Mouse (Mus musculus) layer of hippocampus, adult 2 months (tissue): Measurements from ENCODE around the gene Wwc1. TPM values are rescaled to one million over a fixed set of nuclear protein-coding genes. Genes with fewer than 3 reads are reported as not detected.

ENCODE experiments used
- DNase-seq, 2 experiments: peaks; one replicate each; pipeline ENCODE4 v3.0.0; 2022; ENCODE audit warnings: low spot score in 2 of 2
- H3K27ac ChIP-seq: fragments of 200-600 bp; 2 replicates; pipeline ENCODE4 v1.8.1; 2022
- H3K4me3 ChIP-seq: fragments of 200-600 bp; 2 replicates; pipeline ENCODE4 v1.8.1; 2022; ENCODE audit warnings: mild to moderate bottlenecking
- CTCF ChIP-seq: fragments of 200-600 bp; conservative IDR thresholded peaks from 2 replicates; pipeline ENCODE4 v1.8.1; 2022; ENCODE audit warnings: antibody characterized with exemption, mild to moderate bottlenecking, moderate library complexity
- long read RNA-seq, 2 experiments: library from polyadenylated mRNA; stranded (forward); transcript quantifications; one replicate each; pipeline ENCODE4 v2.0.0; 2021; ENCODE audit warnings: borderline mapping rate in 2 of 2
- total RNA-seq, 2 experiments: library from RNA; stranded (reverse); gene quantifications; 2 replicates each; pipeline ENCODE4 v1.2.3; 2021

Gene Wwc1
- total RNA-seq: 100 to 1,000 TPM in 1 of 2 experiments, 10 to 100 TPM in 1; 99.6 to 107 TPM
- long read RNA-seq, experiment 1, full-length matches to known transcripts: 80 of 105 reads
- long read RNA-seq, experiment 1, partial matches to known transcripts: 14 of 105 reads
- long read RNA-seq, experiment 1, other reads (novel, unspliced or antisense): 11 of 105 reads
- long read RNA-seq, experiment 2, full-length matches to known transcripts: 99 of 131 reads
- long read RNA-seq, experiment 2, partial matches to known transcripts: 16 of 131 reads
- long read RNA-seq, experiment 2, other reads (novel, unspliced or antisense): 16 of 131 reads

- Histone ChIP-seq H3K4me3 (peak within 1 kb of the TSS; percentile 83), H3K27ac (peak within 1 kb of the TSS; percentile 89)
- TF ChIP-seq CTCF: peak; percentile 54
- DNase-seq: peak; percentile 60 to 63
Observed at GRCm38 (mm10) chr11:35980411-35980917, at the start of gene Wwc1. Gene Wwc1, minus strand, starts transcription at chr11:35980527.

GRCm38 (mm10) chr11:36020009-36020408 is 39.7 kb upstream of the Wwc1 start:
- no peak overlapping the region for H3K4me3 ChIP-seq
- DNase-seq: no peak
- no peak overlapping the region for H3K27ac ChIP-seq
- no peak for TF ChIP-seq CTCF

GRCm38 (mm10) chr11:36013179-36013578 is 32.9 kb upstream of the Wwc1 start:
- DNase-seq: no peak
- H3K4me3 ChIP-seq: no peak overlapping the region
- TF ChIP-seq CTCF: no peak

DNA sequence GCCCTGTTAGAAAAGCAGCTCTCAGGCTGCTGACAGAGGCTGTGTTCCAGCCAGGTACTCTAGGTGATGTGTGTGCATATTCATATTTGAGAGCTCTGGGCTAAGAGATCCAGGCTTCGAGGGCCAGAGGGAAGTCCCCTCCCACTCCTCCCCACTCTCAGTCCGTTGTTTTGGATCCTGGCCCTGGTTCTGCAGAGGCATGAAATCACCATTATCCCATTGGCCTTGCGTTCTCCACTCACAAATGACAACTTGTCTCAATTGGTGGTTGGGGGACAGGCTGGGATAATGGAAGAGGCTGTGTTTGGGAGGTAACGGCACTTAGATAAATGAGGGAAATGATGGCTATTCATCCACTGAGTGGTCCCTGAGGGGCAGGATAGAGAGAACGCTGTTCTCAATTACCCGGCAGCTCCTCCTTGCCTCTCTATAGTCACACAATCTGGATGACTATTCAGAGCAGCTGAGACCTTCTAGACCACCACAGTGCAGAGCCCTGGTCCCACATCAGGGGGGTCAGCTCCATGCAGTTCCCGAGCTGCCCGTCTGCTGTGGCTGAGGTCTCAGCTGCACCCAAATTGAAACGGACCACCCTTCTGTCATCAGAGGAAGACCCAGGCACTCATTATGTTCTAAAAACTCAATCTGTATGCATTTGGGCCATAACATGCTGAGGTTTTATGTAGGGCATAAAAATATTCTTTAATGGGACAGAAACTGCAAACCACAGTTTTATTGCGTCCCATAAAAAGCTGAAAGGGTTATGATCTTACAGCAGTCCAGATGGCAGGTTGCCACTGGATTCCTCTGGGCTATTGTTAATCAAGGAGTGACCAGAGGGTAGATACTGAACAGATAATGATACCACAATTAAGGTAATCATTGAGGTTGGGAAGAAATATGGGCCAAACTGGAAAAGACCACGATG is 29.2 kb upstream of the Wwc1 start:
- no peak overlapping the region for H3K27ac ChIP-seq
- no peak for DNase-seq
- no peak overlapping the region for H3K4me3 ChIP-seq
- no peak for TF ChIP-seq CTCF

More at GRCm38 (mm10) chr11:36013179-36013578, 32.9 kb upstream of the Wwc1 start:
- no peak overlapping the region for H3K27ac ChIP-seq

- peak; percentile 65 for TF ChIP-seq CTCF
- Histone ChIP-seq H3K4me3 (no peak overlapping the region), H3K27ac (no peak overlapping the region)
- no peak for DNase-seq
Observed at GRCm38 (mm10) chr11:36002900-36003299, 22.6 kb upstream of the Wwc1 start.

DNA sequence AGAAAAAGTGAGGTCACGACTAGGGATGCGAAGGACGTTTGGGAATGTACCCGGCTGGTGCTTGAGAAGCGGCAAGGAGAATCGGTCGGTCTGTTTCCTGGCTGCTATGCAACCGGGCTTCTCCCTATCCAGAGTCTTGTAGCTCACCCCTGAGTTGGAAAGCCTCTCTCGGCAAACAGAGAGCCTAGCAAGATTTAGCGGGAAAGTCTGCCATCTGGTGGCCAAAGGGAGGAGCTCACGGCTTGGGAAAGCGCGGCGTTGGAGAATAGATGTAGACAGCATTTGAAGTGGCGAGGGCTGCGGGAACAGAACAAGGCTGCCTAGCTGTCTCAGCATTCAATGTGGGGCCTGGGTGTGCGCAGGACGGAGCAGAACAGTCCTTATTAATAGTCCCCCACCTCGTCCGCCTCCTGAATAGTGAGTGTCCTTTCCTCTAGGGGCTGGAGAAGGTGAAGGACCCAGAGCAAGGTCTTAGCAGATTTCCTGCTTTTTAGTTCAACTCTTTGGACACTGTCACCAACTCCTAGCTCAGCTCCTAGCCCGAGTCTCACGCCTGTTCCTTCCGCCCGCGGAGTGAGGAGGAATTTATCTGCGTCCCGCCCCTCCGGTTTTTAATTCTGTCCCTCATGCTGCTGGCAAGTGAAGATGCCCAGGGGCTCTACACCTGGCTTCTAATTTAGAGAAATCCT is 21.1 kb upstream of the Wwc1 start:
- peak overlapping the region; percentile 26; the same call in 1 of the 2 replicates for H3K4me3 ChIP-seq
- peak overlapping the region; percentile 75 for H3K27ac ChIP-seq
- peak; percentile 93 for TF ChIP-seq CTCF

DNA sequence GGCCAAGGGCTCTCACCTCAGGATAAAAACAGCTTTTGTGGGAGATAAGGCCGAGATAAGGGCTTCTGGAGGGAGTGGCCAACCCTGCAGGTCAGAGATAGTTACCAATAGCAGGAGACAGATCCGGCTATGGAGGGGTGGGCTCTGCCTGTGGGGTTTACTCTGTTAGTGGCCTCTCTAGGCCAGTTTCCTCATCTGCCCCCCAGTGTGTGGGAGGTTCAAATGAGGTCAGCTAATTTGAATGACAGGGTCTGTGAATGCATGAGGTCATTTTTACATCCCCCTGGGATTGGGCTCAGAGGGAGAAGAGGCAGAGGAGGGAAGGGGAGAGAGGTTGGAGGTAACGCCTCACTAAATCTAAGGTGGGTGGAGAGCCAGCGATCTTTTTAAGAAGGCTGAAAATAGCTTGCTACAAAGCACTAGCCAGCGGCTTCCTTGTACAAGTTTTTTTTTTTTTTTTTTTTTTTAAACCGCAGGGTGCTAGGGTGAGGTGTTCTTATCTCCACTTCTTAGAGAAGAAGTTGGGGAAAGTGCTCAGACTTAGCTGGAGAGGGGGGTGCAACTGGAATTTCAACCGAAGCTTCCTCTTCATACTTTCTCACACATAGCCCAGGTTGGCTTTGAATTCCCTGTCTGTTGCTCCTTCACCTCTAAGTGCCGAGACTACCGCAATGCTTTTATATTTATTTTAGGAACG is 20.4 kb upstream of the Wwc1 start:
- H3K4me3 ChIP-seq: peak overlapping the region; percentile 26; the same call in 1 of the 2 replicates
- peak overlapping the region; percentile 75 for H3K27ac ChIP-seq
- no peak for DNase-seq
- TF ChIP-seq CTCF: no peak

More for the DNA sequence above, 21.1 kb upstream of the Wwc1 start:
- DNase-seq: peak; percentile 93 to 95

- DNase-seq: no peak
- H3K4me3 ChIP-seq: no peak overlapping the region
Observed at GRCm38 (mm10) chr11:36000038-36000437, 19.7 kb upstream of the Wwc1 start.

GRCm38 (mm10) chr11:35998048-35998447 is 17.7 kb upstream of the Wwc1 start:
- Histone ChIP-seq H3K27ac (no peak overlapping the region), H3K4me3 (no peak overlapping the region)
- no peak for TF ChIP-seq CTCF
- DNase-seq: no peak

More at GRCm38 (mm10) chr11:36000038-36000437, 19.7 kb upstream of the Wwc1 start:
- peak overlapping the region; percentile 36; the same call in 1 of the 2 replicates for H3K27ac ChIP-seq
- TF ChIP-seq CTCF: no peak

- no peak for DNase-seq
- H3K27ac ChIP-seq: no peak overlapping the region
- no peak overlapping the region for H3K4me3 ChIP-seq
- peak; percentile 57 for TF ChIP-seq CTCF
Observed at GRCm38 (mm10) chr11:35995310-35995709, 15.0 kb upstream of the Wwc1 start.

GRCm38 (mm10) chr11:35991846-35992245 is 11.5 kb upstream of the Wwc1 start:
- H3K4me3 ChIP-seq: no peak overlapping the region
- H3K27ac ChIP-seq: no peak overlapping the region
- DNase-seq: peak; percentile 54 to 71
- no peak for TF ChIP-seq CTCF

DNA sequence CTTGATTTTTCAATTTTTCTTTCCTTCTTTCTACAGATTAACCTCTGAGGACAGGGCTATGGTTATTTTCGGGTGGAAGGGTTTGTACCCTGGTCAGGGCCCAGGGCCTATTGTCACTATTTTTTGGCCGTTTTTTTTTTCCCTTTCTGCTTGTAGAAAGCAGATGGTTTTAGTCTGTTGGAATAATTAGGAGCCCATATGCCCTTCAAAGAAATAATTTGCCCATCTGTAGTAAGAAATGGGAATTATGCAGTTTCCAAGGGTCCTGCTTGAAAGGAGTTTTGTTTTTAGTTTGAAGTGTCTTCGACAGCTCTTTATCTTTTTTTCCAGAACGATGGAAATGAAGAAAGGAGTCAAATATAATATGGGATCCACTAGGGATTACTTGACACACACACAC is 9.6 kb upstream of the Wwc1 start:
- Histone ChIP-seq H3K27ac (no peak overlapping the region; the same call in 1 of the 2 replicates), H3K4me3 (no peak overlapping the region)
- no peak for TF ChIP-seq CTCF
- no peak for DNase-seq
